Mouse (Mus musculus) stomach, embryonic 16.5 days (tissue): ENCODE data around the gene Pde3b. TPM values are rescaled to one million over a fixed set of nuclear protein-coding genes. Genes with fewer than 3 reads are reported as not detected.

Source experiments
- ATAC-seq: fragments of 200-750 bp; cut with Nextera tagmentation; 2 replicates; pipeline ENCODE4 v1.8.0; 2017; ENCODE audit warnings: moderate number of reproducible peaks, moderate TSS enrichment; ENCODE audit not compliant: insufficient read depth, low FRiP score
- H3K27ac ChIP-seq: fragments of 300-500 bp; sonication (generic); 2 replicates; pipeline ENCODE4 v1.5.1; 2014; ENCODE audit warnings: low read length
- H3K27me3 ChIP-seq: fragments of 300-500 bp; sonication (generic); 2 replicates; pipeline ENCODE4 v1.6.1; 2014; ENCODE audit warnings: low read length, control low read depth, mixed read lengths; ENCODE audit not compliant: control insufficient read depth, insufficient read depth
- H3K36me3 ChIP-seq: fragments of 300-500 bp; sonication (generic); 2 replicates; pipeline ENCODE4 v1.6.1; 2014; ENCODE audit warnings: low read length; ENCODE audit not compliant: control insufficient read depth, insufficient read depth
- H3K4me1 ChIP-seq: fragments of 300-500 bp; sonication (generic); 2 replicates; pipeline ENCODE4 v1.6.1; 2014; ENCODE audit warnings: low read length, control low read depth, mixed read lengths; ENCODE audit not compliant: control insufficient read depth, insufficient read depth
- H3K4me2 ChIP-seq: fragments of 300-500 bp; sonication (generic); 2 replicates; pipeline ENCODE4 v1.6.1; 2014; ENCODE audit warnings: low read depth, low read length, mixed read lengths
- H3K4me3 ChIP-seq: fragments of 300-500 bp; sonication (generic); replicated peaks from 2 replicates; pipeline ENCODE4 v1.5.1; 2014; ENCODE audit warnings: mild to moderate bottlenecking, low read length
- H3K9ac ChIP-seq: fragments of 300-500 bp; sonication (generic); 2 replicates; pipeline ENCODE4 v1.6.1; 2014; ENCODE audit warnings: low read length
- H3K9me3 ChIP-seq: fragments of 300-500 bp; sonication (generic); replicated peaks from 2 replicates; pipeline ENCODE4 v1.6.1; 2016; ENCODE audit warnings: low read length, control low read depth; ENCODE audit not compliant: control insufficient read depth
- WGBS: fragments of 180-500 bp; shearing (Covaris S2); extraction: QIAGEN DNeasy Blood & Tissue Kit; methylation state at CpG from one replicate; pipeline ENCODE4 v1.1.7; 2014; 5-methylcytosine and 5-hydroxymethylcytosine counted together
- polyA plus RNA-seq: library from polyadenylated mRNA; unstranded; fragments of >200 nt; fragmentation: Nextera tagmentation; extraction: Ambion mirVana; gene quantifications from 2 replicates; pipeline ENCODE4 v1.2.1, GENCODE M21; 2015

Pde3b gene
- polyA plus RNA-seq, 1 experiment from 2014 or later = 3.5 TPM

DNA sequence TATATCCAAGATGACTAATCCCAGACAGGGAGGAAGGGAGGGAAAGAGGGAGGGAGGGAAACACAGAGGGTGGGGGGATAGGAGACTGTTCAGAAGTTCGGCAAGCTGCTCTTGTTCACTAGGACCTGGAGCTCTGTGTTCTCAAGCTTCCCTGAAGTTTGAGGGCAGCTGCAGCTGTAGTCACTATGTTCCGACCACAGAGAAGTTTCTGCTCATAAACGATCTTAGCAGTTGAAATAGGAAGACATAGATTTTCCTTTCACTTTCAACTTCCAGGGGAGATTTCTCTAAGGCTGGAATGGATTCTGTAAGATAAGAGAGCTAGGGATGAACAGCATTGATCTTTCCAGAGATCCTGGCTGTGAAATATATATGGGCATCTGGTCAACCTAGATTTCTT is 161.8 kb downstream of the Pde3b start:
- WGBS = 52% methylated on average over 3 of the region's 3 CpGs
- Histone ChIP-seq H3K27ac (no peak overlapping the region), H3K9ac (no peak overlapping the region), H3K9me3 (no peaks in the 10 kb centered on the region), H3K4me1 (no peaks in the 10 kb centered on the region), H3K27me3 (no peaks in the 10 kb centered on the region), H3K4me3 (no peak overlapping the region), H3K4me2 (no peak overlapping the region), H3K36me3 (no peaks in the 10 kb centered on the region)
- ATAC-seq = no peak

DNA sequence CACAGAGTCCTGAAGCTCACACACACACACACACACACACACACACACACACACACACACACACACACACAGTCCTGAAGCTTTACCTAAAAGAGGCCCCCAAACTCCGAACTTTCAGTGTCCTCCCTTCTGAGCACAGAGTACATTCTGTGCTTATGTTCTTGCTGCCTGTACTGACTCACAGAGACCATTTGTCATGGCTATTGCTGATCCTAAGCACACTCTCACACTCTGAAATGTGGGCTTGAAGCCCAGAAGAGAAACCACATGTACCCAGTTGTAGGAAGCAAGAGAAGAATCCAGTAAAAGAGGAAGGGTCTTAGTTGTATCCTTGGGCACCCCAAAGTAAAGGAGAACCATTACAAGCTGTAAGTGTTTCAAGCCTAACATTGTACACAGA is 162.6 kb downstream of the Pde3b start:
- 67% methylated on average over 1 of the region's 1 CpGs for WGBS

DNA sequence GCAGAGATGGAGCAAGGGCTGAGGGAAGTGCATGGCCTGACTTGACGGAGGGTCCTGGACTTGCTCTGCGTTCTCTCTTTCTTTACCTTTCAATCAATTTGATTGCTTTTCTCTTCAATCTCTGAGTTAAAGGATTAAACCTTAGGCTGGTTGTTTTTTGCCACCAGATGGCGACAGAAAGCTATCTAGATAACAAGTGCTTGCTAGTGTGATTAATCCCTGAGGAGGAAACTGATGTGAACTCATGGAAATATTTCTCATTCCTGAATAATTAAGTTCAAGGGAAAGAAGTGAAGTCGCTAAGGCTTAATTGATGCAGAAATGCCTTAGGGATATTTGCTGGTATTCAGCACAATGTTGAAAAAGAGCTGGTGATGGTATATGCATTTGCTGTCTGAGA is 165.3 kb downstream of the Pde3b start:
- no peaks in the 10 kb centered on the region for H3K27me3 ChIP-seq
- no peak overlapping the region for H3K4me3 ChIP-seq
- no peaks in the 10 kb centered on the region for H3K36me3 ChIP-seq
- H3K9me3 ChIP-seq = no peaks in the 10 kb centered on the region
- H3K4me2 ChIP-seq = no peak overlapping the region
- WGBS = 4% methylated on average over 4 of the region's 4 CpGs
- no peak overlapping the region for H3K9ac ChIP-seq
- H3K27ac ChIP-seq = no peak overlapping the region
- no peaks in the 10 kb centered on the region for H3K4me1 ChIP-seq
- ATAC-seq = no peak

More for the DNA sequence above, 162.6 kb downstream of the Pde3b start:
- H3K27ac ChIP-seq = no peak overlapping the region
- no peak overlapping the region for H3K4me3 ChIP-seq
- no peaks in the 10 kb centered on the region for H3K36me3 ChIP-seq
- H3K9ac ChIP-seq = no peak overlapping the region
- H3K27me3 ChIP-seq = no peaks in the 10 kb centered on the region
- H3K4me1 ChIP-seq = no peaks in the 10 kb centered on the region
- H3K4me2 ChIP-seq = no peak overlapping the region
- H3K9me3 ChIP-seq = no peaks in the 10 kb centered on the region
- no peak for ATAC-seq

DNA sequence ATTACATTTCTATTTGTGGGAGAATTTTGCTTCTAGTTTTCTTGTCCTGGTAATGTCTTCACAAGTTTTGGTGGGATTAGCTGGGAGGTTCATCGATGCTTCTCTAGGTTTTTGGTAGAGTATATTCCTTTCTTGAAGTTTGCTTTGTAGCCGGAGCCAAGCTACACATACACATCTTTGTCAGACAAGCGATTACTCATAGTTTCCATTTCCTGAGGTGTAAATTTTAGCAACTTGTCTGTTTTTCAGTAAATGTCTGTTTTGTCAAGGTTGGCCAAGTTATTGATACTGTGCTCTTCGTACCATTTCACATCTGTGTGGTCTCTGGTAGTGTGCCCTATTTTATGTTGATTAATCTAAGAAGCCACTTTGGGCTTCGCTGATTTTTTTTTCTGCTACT is 166.1 kb downstream of the Pde3b start:
- Histone ChIP-seq H3K27ac (no peak overlapping the region), H3K9ac (no peak overlapping the region), H3K27me3 (no peaks in the 10 kb centered on the region), H3K9me3 (no peaks in the 10 kb centered on the region), H3K4me3 (no peak overlapping the region), H3K4me2 (no peak overlapping the region), H3K36me3 (no peaks in the 10 kb centered on the region), H3K4me1 (no peaks in the 10 kb centered on the region)
- ATAC-seq = no peak
- WGBS = 79% methylated on average over 5 of the region's 5 CpGs

DNA sequence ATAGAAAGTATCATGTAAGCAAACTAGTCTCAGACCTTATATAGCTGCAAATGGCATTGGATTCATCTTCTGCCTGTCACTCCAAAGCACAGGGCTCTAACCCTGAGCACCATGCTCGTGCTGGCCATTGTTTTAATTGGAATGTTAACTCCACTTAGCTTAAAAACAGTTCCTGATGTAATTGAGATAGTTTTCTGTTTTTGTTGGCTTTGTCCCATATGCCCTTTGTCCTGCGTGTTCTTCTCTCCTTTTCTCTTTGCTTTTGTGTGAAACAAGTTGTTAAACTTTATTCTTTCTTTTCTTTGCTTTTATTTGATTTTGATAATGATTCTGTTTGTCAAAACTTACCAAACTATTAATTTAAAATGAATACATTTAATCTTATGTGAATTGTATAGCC is 167.4 kb downstream of the Pde3b start:
- no peak overlapping the region for H3K9ac ChIP-seq
- H3K4me3 ChIP-seq = no peak overlapping the region
- no peaks in the 10 kb centered on the region for H3K36me3 ChIP-seq
- ATAC-seq = no peak
- no peak overlapping the region for H3K27ac ChIP-seq
- no peaks in the 10 kb centered on the region for H3K27me3 ChIP-seq
- whole genome bisulfite sequencing = 48% methylated on average over 2 of the region's 2 CpGs
- H3K4me2 ChIP-seq = no peak overlapping the region
- no peaks in the 10 kb centered on the region for H3K9me3 ChIP-seq
- H3K4me1 ChIP-seq = no peaks in the 10 kb centered on the region

Other genes with a start within 250 kb of the Pde3b start
- gene Copb1, start 160.6 kb upstream of the Pde3b start, polyA plus RNA-seq = 130 and 131 TPM in 2 replicates
- 336 and 342 TPM in 2 replicates for gene Psma1, start 139.2 kb upstream of the Pde3b start, polyA plus RNA-seq
- gene Cyp2r1, start 147.7 kb downstream of the Pde3b start, polyA plus RNA-seq = 2.5 and 2.6 TPM in 2 replicates
- 2.6 and 3.1 TPM in 2 replicates for gene Calca, start 221.1 kb downstream of the Pde3b start, polyA plus RNA-seq